ENCODE assay signal across 26 mouse cellular contexts in genomic region chr19:24120811-24121210, GRCm38 (mm10).
A peak's percentile ranks its signal among the peaks of the same experiment; 100 is the strongest.
DNase-seq lines count a peak whose midpoint lies in the region; ATAC-seq and TF ChIP-seq lines count a peak whose summit lies in the region.
"Had no signal": no experiment of that assay in that cellular context is flagged by ENCODE, and none has a peak within 500 bp of the region (broad histone marks: within the 10 kb centered on the region; RNA-seq: fewer than 3 reads in every experiment).

No protein-coding gene starts in this region.

- peak; percentile 10 for DNase-seq in embryo, embryonic 11 days
- no peak for DNase-seq in embryo, embryonic 10.5 days (ENCODE audit: low spot score)
- DNase-seq in kidney, postnatal 0 days (ENCODE audit: low spot score), result no peak
- no peak for DNase-seq in kidney, adult 8-10 months
- peak; percentile 12 for DNase-seq in retina, embryonic 14.5 days (ENCODE audit: low spot score)
- DNase-seq in retina, postnatal 1 day, result no peak
- no peak for DNase-seq in limb, embryonic 10.5 days (ENCODE audit: low spot score)
- DNase-seq in frontal cortex, postnatal 14 days (ENCODE audit: low spot score in 2 of 2), result no peak
- DNase-seq: adrenal gland, adult 2 months; cerebellum, adult 11-12 months; cerebellum, postnatal 10 days; gastrocnemius, adult 2 months; kidney, adult 18-20 months; kidney, postnatal 14 days; right cerebral cortex, postnatal 25 days; spleen, adult 18-20 months; thymus, postnatal 4 days had no signal

- H3K4me2 ChIP-seq in kidney, postnatal 0 days (ENCODE audit: low read length), result no peak overlapping the region
- H3K4me2 ChIP-seq: embryonic facial prominence, embryonic 13.5 days; forebrain, embryonic 13.5 days; limb, embryonic 15.5 days; lung, embryonic 15.5 days; midbrain, embryonic 11.5 days had no signal

- no peak overlapping the region for H3K27ac ChIP-seq in kidney, postnatal 0 days
- no peak overlapping the region for H3K27ac ChIP-seq in limb, embryonic 10.5 days
- H3K27ac ChIP-seq: embryonic facial prominence, embryonic 13.5 days; forebrain, embryonic 13.5 days; gastrocnemius, adult 2 months; heart, embryonic 10.5 days; hindbrain, embryonic 10.5 days; limb, embryonic 15.5 days; liver, embryonic 14.5 days; lung, embryonic 15.5 days had no signal

- H3K9me3 ChIP-seq in kidney, postnatal 0 days (replicated peaks; ENCODE audit: low read length), result no peaks in the 10 kb centered on the region
- H3K9me3 ChIP-seq in limb, embryonic 10.5 days (replicated peaks), result no peaks in the 10 kb centered on the region
- H3K9me3 ChIP-seq: embryonic facial prominence, embryonic 13.5 days; forebrain, embryonic 13.5 days; heart, embryonic 10.5 days; hindbrain, embryonic 10.5 days; limb, embryonic 15.5 days; lung, embryonic 15.5 days had no signal

- no peak for ATAC-seq in kidney, postnatal 0 days (replicated peaks; ENCODE audit: low FRiP score, low read depth)
- ATAC-seq: forebrain, embryonic 13.5 days; Patski had no signal

- H3K4me3 ChIP-seq in kidney, postnatal 0 days (replicated peaks; ENCODE audit: low read depth, low read length), result no peak overlapping the region
- H3K4me3 ChIP-seq in limb, embryonic 10.5 days, result no peak overlapping the region
- H3K4me3 ChIP-seq: embryonic facial prominence, embryonic 13.5 days; forebrain, embryonic 13.5 days; gastrocnemius, adult 2 months; heart, embryonic 10.5 days; hindbrain, embryonic 10.5 days; limb, embryonic 15.5 days; lung, embryonic 15.5 days had no signal

- 81% methylated on average over 4 of the region's 4 CpGs for WGBS in kidney, postnatal 0 days
- 92% methylated on average over 4 of the region's 4 CpGs for WGBS in limb, embryonic 10.5 days

- H3K9ac ChIP-seq in kidney, postnatal 0 days (ENCODE audit: low read depth, low read length), result no peak overlapping the region
- H3K9ac ChIP-seq: embryonic facial prominence, embryonic 13.5 days; forebrain, embryonic 13.5 days; limb, embryonic 15.5 days; liver, embryonic 14.5 days; lung, embryonic 15.5 days had no signal

- H3K4me1 ChIP-seq in kidney, postnatal 0 days (replicated peaks; ENCODE audit: insufficient read depth, low read length), result no peaks in the 10 kb centered on the region
- H3K4me1 ChIP-seq in limb, embryonic 10.5 days, result no peaks in the 10 kb centered on the region
- H3K4me1 ChIP-seq: embryonic facial prominence, embryonic 13.5 days; forebrain, embryonic 13.5 days; hindbrain, embryonic 10.5 days; limb, embryonic 15.5 days had no signal

- peaks cover 18% of the 10 kb centered on the region; the same call in 1 of the 2 replicates for H3K36me3 ChIP-seq in kidney, postnatal 0 days (ENCODE audit: insufficient read depth, low read length)
- H3K36me3 ChIP-seq in limb, embryonic 10.5 days, result peaks cover 73% of the 10 kb centered on the region
- H3K36me3 ChIP-seq: limb, embryonic 15.5 days had no signal

- no peaks in the 10 kb centered on the region for H3K27me3 ChIP-seq in kidney, postnatal 0 days (ENCODE audit: insufficient read depth, low read length)
- no peaks in the 10 kb centered on the region for H3K27me3 ChIP-seq in limb, embryonic 10.5 days (ENCODE audit: low read depth, poor library complexity, severe bottlenecking)
- H3K27me3 ChIP-seq: embryonic facial prominence, embryonic 13.5 days; forebrain, embryonic 13.5 days; limb, embryonic 15.5 days; lung, embryonic 15.5 days; Patski had no signal

- TF ChIP-seq CTCF in kidney, postnatal 0 days (IDR thresholded peaks at IDR 0.05; ENCODE audit: low read depth), result peak; percentile 35; the same call in 1 of the 2 replicates

Comparison
In these comparisons a context has a peak if more than half of its experiments do, and no peak if none do; other contexts are left out.
1. DNase-seq: peak in embryo, embryonic 11 days (single experiment) and retina, embryonic 14.5 days (single experiment); none in embryo, embryonic 10.5 days (single experiment), kidney, postnatal 0 days (single experiment), kidney, adult 8-10 months (0 of 2), retina, postnatal 1 day (single experiment), limb, embryonic 10.5 days (single experiment) and frontal cortex, postnatal 14 days (0 of 2).